Mouse (Mus musculus) c-Kit-negative CD71-positive TER-119-positive erythroid progenitor cells, embryonic 14.5 days (primary cell): ENCODE data around the gene Atf7ip.
"Not testable (repeated sequence)": the region's sequence is repeated elsewhere in the genome, so short reads cannot be mapped to it uniquely, and the experiment has no call there.

ENCODE experiments used
- DNase-seq: peaks from one replicate; pipeline ENCODE4 v3.0.0-alpha.2; 2013; ENCODE audit warnings: low read depth, low spot score

The Atf7ip gene

GRCm38 (mm10) chr6:136505867-136506266, at the start of gene Atf7ip:
Atf7ip (plus strand) TSS chr6:136506167.
- not testable (repeated sequence) for DNase-seq

GRCm38 (mm10) chr6:136456302-136456701, 49.7 kb upstream of the Atf7ip start:
- DNase-seq = no peak

DNA sequence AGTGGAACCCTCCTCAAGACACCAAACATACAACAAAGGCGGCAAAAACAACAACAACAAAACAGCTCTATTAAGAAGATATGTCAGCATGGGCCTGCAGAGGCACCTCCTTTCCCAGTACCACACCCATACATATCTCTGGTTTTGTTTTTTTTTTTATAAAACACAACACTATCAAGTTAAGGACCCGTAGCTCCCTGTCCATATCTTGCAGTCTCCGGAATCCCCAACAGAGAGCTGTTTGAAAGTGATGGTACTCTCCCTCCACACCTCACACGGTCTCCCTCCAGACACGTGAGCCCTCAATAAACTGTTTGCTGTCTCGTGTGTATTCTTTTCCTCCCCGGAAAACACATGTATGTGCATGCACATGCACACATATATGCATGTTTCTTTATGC, 46.8 kb upstream of the Atf7ip start:
- no peak for DNase-seq

- no peak for DNase-seq
These were observed 42.5 kb upstream of the Atf7ip start for GRCm38 (mm10) chr6:136463491-136463890.

DNA sequence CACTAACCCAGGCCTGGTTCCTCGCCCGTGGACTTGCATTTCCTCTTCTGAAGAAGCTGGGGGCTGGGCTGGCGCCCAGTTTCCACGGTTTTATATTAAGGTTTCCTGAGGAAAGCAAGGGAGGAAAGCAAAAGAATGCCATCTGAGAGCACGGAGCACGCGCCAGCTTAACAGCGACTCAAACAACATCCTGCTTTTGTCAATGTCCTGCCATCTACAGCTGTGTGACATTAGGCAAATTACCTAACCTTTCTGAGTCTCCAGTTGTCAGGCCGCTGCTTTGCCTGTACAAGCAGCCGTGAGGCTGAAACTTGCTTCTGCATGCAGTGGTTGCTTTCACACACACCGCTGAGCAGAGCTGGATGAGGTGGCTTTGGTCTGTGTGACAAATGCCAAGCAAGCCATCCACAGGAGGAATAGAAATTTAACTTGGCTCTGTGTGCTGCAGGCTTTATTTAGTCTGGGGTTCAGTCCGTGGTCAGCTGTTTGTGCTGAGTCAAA, 41.8 kb upstream of the Atf7ip start:
- no peak for DNase-seq

DNA sequence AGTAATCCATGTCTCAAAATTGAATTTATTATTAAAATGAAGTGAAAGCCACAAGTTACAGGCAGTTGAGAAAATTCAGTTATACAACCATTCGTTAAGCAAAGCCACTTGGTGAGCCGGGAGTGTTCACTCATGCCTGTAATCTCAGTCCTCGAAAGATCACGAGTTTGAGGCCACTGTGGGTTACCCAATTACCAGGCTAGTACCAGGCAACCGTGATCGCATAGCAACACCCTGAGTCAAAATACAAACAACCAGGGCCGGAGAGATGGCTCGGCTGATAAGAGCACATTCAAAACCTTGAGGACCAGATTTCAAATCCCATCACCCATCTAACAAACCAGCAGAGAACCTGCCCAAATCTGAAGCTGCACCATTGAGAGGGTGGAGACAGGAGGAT, 40.9 kb upstream of the Atf7ip start:
- no peak for DNase-seq

DNA sequence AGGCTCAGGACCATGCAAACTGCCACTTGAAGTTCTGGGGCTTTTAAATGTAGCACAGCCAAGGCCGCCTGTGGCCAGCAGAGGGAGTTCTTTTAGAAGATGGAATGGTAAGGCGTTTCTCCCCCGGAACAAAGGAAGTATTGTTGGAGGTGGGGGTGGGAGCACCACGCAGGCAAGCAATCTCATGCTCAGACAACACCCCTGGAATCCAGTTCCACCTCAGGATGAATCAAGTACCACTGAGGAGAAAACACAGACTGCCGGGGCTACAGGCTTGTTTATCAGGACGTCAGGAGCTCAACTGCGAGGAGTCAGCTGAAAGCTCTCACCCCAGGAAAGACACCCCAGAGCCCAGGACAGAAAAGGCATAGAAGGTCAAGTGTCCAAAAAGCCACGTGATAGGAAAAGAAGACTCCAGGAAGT, 40.0 kb upstream of the Atf7ip start:
- DNase-seq = no peak

- peak; percentile 93 for DNase-seq
These were observed 38.8 kb upstream of the Atf7ip start for GRCm38 (mm10) chr6:136466956-136467750.

DNA sequence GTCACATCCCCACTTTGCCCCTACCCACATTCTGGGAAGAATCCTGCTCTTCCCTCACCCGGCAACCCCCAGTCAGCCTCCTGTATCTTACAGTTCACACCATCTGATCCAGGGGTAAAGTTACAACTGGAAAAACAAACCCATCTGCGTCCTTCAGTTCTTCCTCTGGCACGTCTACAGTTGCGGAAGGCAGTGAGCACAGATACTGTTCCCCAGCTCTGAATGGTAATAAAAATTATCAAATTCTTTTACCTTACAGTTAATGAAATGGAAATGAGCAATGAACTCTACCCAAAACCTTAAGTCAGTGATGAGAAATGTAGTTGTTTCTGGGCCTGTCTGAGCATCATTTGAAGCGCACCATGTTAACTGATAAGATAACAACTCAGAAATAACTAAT, 38.1 kb upstream of the Atf7ip start:
- DNase-seq = no peak

DNA sequence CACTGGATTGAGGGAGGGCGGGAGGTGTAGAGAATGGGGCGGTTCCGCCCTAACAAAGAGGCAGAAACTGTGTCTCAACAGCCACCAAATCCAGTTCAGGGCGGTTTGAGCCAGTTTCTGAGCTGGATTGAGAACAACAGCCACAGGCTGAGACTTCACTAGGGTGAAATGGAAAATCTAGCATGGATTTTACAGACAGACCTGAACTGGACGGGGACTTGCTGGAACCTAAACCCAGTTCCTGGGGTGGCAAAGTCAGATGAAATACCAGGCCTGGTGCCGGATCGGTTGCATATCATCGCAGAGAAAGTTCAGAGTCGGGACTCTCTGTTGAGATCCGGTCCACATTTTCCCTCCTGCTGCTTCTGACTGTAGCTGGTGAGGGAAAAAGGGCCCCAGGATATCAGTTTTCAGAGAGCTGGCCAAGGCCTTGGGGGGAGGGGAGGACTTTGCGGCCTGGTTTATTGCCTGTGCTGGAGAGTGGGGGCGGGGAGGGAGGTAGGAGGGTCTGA, 37.5 kb upstream of the Atf7ip start:
- peak; percentile 98 for DNase-seq

GRCm38 (mm10) chr6:136468974-136469792, 36.8 kb upstream of the Atf7ip start:
- DNase-seq = no peak

- DNase-seq = no peak
These were observed 36.2 kb upstream of the Atf7ip start for GRCm38 (mm10) chr6:136469807-136470206.

- peak; percentile 69 for DNase-seq
These were observed 35.4 kb upstream of the Atf7ip start for GRCm38 (mm10) chr6:136470321-136471230.

GRCm38 (mm10) chr6:136471601-136472000, 34.4 kb upstream of the Atf7ip start:
- DNase-seq = no peak

- no peak for DNase-seq
These were observed 33.2 kb upstream of the Atf7ip start for GRCm38 (mm10) chr6:136472779-136473178.

GRCm38 (mm10) chr6:136473472-136474129, 32.4 kb upstream of the Atf7ip start:
- DNase-seq = no peak

GRCm38 (mm10) chr6:136475171-136475860, 30.7 kb upstream of the Atf7ip start:
- DNase-seq = no peak

- no peak for DNase-seq
These were observed 28.1 kb upstream of the Atf7ip start for GRCm38 (mm10) chr6:136477878-136478277.

- no peak for DNase-seq
These were observed 22.4 kb upstream of the Atf7ip start for GRCm38 (mm10) chr6:136483531-136483930.

GRCm38 (mm10) chr6:136484093-136484492, 21.9 kb upstream of the Atf7ip start:
- DNase-seq = no peak
